Mouse (Mus musculus) forebrain, postnatal 0 days (tissue): ENCODE results near the gene Krt88. TPM values are rescaled to one million over a fixed set of nuclear protein-coding genes. Genes with fewer than 3 reads are reported as not detected.

Experiments
- ATAC-seq: fragments of 200-750 bp; cut with Nextera tagmentation; 2 replicates; pipeline ENCODE4 v1.8.0; 2017; ENCODE audit warnings: mild to moderate bottlenecking, moderate library complexity
- DNase-seq: peaks from one replicate; pipeline ENCODE4 v3.0.0-alpha.2; 2015
- H3K27ac ChIP-seq: fragments of 300-500 bp; sonication (generic); 2 replicates; pipeline ENCODE4 v1.5.1; 2014; ENCODE audit warnings: low read depth, mild to moderate bottlenecking, antibody characterized with exemption, low read length, moderate library complexity, mixed read lengths
- H3K27me3 ChIP-seq: fragments of 300-500 bp; sonication (generic); 2 replicates; pipeline ENCODE4 v1.6.1; 2014; ENCODE audit warnings: mild to moderate bottlenecking, low read length, mixed read lengths; ENCODE audit not compliant: insufficient read depth
- H3K36me3 ChIP-seq: fragments of 300-500 bp; sonication (generic); 2 replicates; pipeline ENCODE4 v1.6.1; 2014; ENCODE audit warnings: mild to moderate bottlenecking, moderate library complexity; ENCODE audit not compliant: insufficient read depth
- H3K4me1 ChIP-seq: fragments of 300-500 bp; sonication (generic); 2 replicates; pipeline ENCODE4 v1.6.1; 2014; ENCODE audit warnings: antibody characterized with exemption; ENCODE audit not compliant: insufficient read depth
- H3K4me2 ChIP-seq: fragments of 300-500 bp; sonication (generic); 2 replicates; pipeline ENCODE4 v1.6.1; 2014; ENCODE audit warnings: low read depth, mild to moderate bottlenecking, moderate library complexity
- H3K4me3 ChIP-seq: fragments of 300-500 bp; sonication (generic); 2 replicates; pipeline ENCODE4 v1.5.1; 2014; ENCODE audit warnings: low read depth, low read length, mixed read lengths
- H3K9ac ChIP-seq: fragments of 300-500 bp; sonication (generic); 2 replicates; pipeline ENCODE4 v1.6.1; 2014; ENCODE audit warnings: mild to moderate bottlenecking
- H3K9me3 ChIP-seq: fragments of 300-500 bp; sonication (generic); 2 replicates; pipeline ENCODE4 v1.6.1; 2016; ENCODE audit warnings: low read length
- CTCF ChIP-seq: sonication (generic); IDR thresholded peaks from 2 replicates; pipeline ENCODE4 v1.5.1; 2016; ENCODE audit warnings: antibody characterized with exemption, control low read depth, low read depth
- WGBS: fragments of 180-500 bp; shearing (Covaris S2); extraction: QIAGEN DNeasy Blood & Tissue Kit; methylation state at CpG from one replicate; pipeline ENCODE4 v1.1.7; 2014; 5-methylcytosine and 5-hydroxymethylcytosine counted together
- polyA plus RNA-seq: library from polyadenylated mRNA; unstranded; fragments of >200 nt; fragmentation: Nextera tagmentation; extraction: Ambion mirVana; gene quantifications from 2 replicates; pipeline ENCODE4 v1.2.1, GENCODE M21; 2015
- total RNA-seq: library from RNA; depleted of rRNA; stranded (reverse); fragments of >200 nt; gene quantifications from 2 replicates; pipeline ENCODE4 v1.2.3, GENCODE M21; 2014

Gene Krt88
- total and polyA plus RNA-seq, 2 experiments from 2014 or later, result not detected

- Histone ChIP-seq H3K27ac (no peak overlapping the region), H3K4me3 (no peak overlapping the region), H3K36me3 (no peaks in the 10 kb centered on the region), H3K9ac (no peak overlapping the region), H3K4me2 (no peak overlapping the region), H3K27me3 (no peaks in the 10 kb centered on the region), H3K4me1 (no peaks in the 10 kb centered on the region), H3K9me3 (no peaks in the 10 kb centered on the region)
- 48% methylated on average over 6 of the region's 6 CpGs for WGBS
- ATAC-seq, result no peak
- TF ChIP-seq CTCF, result peak; percentile 50
- peak; percentile 32 for DNase-seq
Observed at GRCm38 (mm10) chr15:101420903-101421302, 26.6 kb upstream of the Krt88 start.

DNA sequence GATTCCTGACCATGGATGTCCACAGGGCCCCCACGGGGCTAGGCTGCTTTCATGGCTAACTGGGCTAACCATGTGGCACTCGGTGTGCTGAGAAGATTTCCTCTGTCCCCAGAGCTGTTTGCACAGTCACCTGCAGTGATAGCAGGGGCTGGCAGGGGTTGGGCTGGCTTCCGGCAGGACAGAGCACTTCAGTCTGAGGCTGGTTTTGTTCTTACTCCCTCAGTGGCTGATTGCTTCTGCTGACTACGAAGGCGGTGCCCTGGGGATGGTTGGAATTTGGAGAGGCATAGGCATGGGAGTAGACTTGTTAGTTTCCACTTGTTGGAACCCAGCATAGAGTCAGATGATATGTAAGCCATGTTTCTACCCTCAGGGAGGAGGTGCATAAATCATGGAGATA is 22.6 kb upstream of the Krt88 start:
- DNase-seq (no peak), ATAC-seq (no peak)
- 23% methylated on average over 5 of the region's 5 CpGs for WGBS
- Histone ChIP-seq H3K27me3 (no peaks in the 10 kb centered on the region), H3K4me3 (no peak overlapping the region), H3K27ac (no peak overlapping the region), H3K4me1 (no peaks in the 10 kb centered on the region), H3K9me3 (no peaks in the 10 kb centered on the region), H3K9ac (no peak overlapping the region), H3K4me2 (no peak overlapping the region), H3K36me3 (no peaks in the 10 kb centered on the region)
- TF ChIP-seq CTCF, result no peak

DNA sequence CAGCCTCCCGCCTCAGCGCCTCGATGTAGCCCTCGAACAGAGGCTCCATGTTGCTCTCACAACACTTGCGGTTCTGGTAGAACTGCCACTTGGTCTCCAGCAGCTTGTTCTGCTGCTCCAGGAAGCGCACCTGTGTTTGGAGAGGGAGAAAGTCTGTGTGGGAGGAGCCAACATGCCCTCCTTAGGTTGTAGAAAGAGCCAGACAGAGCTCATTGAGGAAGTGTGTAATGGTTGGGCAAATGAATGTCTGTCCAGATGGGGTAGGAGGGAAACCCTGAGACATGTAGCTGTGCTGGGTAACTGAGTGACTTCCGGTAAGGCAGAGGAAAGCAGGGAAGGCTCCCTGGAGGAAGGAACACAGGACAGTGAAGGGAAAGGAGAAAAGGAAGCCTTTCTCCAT is 10.9 kb upstream of the Krt88 start:
- Histone ChIP-seq H3K9ac (no peak overlapping the region), H3K9me3 (no peaks in the 10 kb centered on the region), H3K27ac (no peak overlapping the region), H3K4me3 (no peak overlapping the region), H3K36me3 (no peaks in the 10 kb centered on the region), H3K4me1 (peaks cover 5% of the 10 kb centered on the region; the same call in 1 of the 2 replicates), H3K27me3 (no peaks in the 10 kb centered on the region), H3K4me2 (no peak overlapping the region)
- ATAC-seq (no peak), DNase-seq (no peak)
- TF ChIP-seq CTCF, result no peak
- WGBS, result 91% methylated on average over 7 of the region's 7 CpGs

DNA sequence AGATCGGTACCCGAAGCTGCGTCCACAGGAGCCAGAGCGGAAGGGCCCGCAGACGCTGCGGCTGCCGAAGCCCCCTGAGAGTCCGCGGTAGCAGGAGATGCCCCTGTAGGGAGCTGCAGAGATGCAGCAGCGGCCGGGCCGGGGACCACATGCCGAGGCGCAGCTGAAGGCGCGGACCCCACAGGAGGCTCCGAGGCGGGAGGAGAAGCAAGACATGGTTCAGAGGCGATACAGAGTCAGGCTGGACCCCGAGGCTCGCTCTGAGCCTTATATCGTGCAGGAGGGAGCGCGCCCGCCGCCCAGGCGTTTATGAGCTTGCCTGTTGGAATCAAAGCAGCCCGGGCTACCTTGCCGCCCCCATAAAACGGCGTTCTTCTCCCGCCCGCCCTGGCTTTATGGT is 9.0 kb upstream of the Krt88 start, which contains the start of gene Krt87:
TSS of gene Krt87 (minus strand) at position 250 of the 400 bp plus-strand sequence.
- peak within 1 kb of the TSS; percentile 40 for H3K9ac ChIP-seq
- H3K4me1 ChIP-seq, result peaks cover 5% of the 10 kb centered on the region; the same call in 1 of the 2 replicates
- DNase-seq, result no peak
- no peak within 1 kb of the TSS for H3K27ac ChIP-seq
- TF ChIP-seq CTCF, result no peak
- peak within 1 kb of the TSS; percentile 31 for H3K4me3 ChIP-seq
- WGBS, result 4% methylated on average over 31 of the region's 34 CpGs
- no peaks in the 10 kb centered on the region for H3K9me3 ChIP-seq
- H3K27me3 ChIP-seq, result no peaks in the 10 kb centered on the region
- peak within 1 kb of the TSS; percentile 66 for H3K4me2 ChIP-seq
- H3K36me3 ChIP-seq, result no peaks in the 10 kb centered on the region
- ATAC-seq, result peak; percentile 23; the same call in 1 of the 2 replicates

DNA sequence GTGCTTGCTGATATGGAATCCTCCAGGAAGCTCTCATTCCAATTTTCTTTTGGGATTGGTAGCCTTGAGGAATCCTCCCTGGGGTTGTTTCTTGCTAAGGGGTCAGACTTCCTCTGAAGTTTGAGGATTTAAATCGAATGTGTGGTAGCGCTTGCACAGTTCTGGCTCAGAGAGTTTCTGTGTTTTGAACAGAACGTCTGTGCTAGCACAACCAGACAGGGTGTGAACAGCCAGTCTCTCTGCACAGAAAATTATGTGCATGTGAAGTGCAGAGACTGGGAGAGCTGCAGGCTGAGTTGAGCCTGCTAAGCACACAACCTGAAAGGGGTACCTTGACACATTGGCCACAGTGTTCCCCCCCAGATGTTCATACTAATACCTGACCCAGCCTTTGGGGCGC is 6.7 kb upstream of the Krt88 start:
- Histone ChIP-seq H3K27me3 (no peaks in the 10 kb centered on the region), H3K9ac (no peak overlapping the region), H3K27ac (no peak overlapping the region), H3K36me3 (no peaks in the 10 kb centered on the region), H3K4me2 (no peak overlapping the region), H3K9me3 (no peaks in the 10 kb centered on the region), H3K4me1 (peaks cover 5% of the 10 kb centered on the region; the same call in 1 of the 2 replicates), H3K4me3 (no peak overlapping the region)
- peak; percentile 71 for DNase-seq
- no peak for TF ChIP-seq CTCF
- peak; percentile 76 for ATAC-seq
- WGBS, result 67% methylated on average over 4 of the region's 4 CpGs

DNA sequence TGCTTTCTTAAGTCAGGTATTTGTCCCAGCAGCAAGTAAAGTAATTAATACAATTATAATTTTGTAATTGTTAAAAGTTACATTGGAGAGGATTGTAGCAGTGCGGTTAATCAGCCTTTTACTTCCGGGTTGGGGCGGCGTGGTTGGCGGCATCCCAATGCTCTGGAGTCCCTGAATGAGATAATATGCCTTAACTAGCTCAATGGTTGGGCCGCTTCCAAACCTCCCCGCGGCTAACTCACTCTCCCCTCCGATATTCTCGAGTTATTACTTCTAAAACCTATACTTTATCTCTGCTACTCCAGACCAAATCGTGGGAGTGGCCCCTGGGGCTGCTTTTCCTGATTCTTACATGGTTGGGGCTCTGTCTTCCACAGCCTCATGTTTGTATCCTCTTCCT is 972 bp upstream of the Krt88 start:
- DNase-seq (no peak), ATAC-seq (no peak)
- WGBS, result 50% methylated on average over 11 of the region's 11 CpGs
- H3K27ac ChIP-seq, result no peak overlapping the region
- H3K9ac ChIP-seq, result no peak overlapping the region
- no peak for TF ChIP-seq CTCF
- no peaks in the 10 kb centered on the region for H3K36me3 ChIP-seq
- H3K9me3 ChIP-seq, result no peaks in the 10 kb centered on the region
- H3K4me1 ChIP-seq, result no peaks in the 10 kb centered on the region
- H3K4me2 ChIP-seq, result no peak overlapping the region
- H3K27me3 ChIP-seq, result no peaks in the 10 kb centered on the region
- no peak overlapping the region for H3K4me3 ChIP-seq

GRCm38 (mm10) chr15:101453093-101453736 is 5.7 kb downstream of the Krt88 start:
- no peaks in the 10 kb centered on the region for H3K27me3 ChIP-seq
- WGBS, result 9% methylated on average over 13 of the region's 13 CpGs
- H3K4me3 ChIP-seq, result no peak overlapping the region
- peak; percentile 68 for TF ChIP-seq CTCF
- H3K27ac ChIP-seq, result no peak overlapping the region
- H3K9ac ChIP-seq, result no peak overlapping the region
- DNase-seq (peak; percentile 54), ATAC-seq (peak; percentile 79)
- 0 out of 2 replicates have a peak, but pooled peaks cover 3% of the 10 kb centered on the region for H3K9me3 ChIP-seq
- H3K4me2 ChIP-seq, result no peak overlapping the region
- no peaks in the 10 kb centered on the region for H3K4me1 ChIP-seq
- H3K36me3 ChIP-seq, result no peaks in the 10 kb centered on the region
